Mouse (Mus musculus) embryonic stem cell, embryonic (primary cell): ENCODE measurements at regions not wholly inside any gene's neighbourhood (a gene's known extent, or its start where the extent isn't known, plus 50 kb on each side); places are given as distances from the start of the nearest gene placed in this dataset.

ENCODE experiments used
- CTCF ChIA-PET, 4 experiments: fragments of 300-600 bp in 2 of 4; fragments of 350-600 bp in 2 of 4; sonication (Branson Sonifier 250); formaldehyde crosslinking; loops; one replicate each; lab custom pipeline; 2022; ENCODE audit warnings: inconsistent platforms in 2 of 4; lab: Charles Lee
- POLR2A ChIA-PET, 4 experiments: fragments of 300-600 bp in 2 of 4; fragments of 350-600 bp in 2 of 4; sonication (Branson Sonifier 250); formaldehyde crosslinking; loops; one replicate each; lab custom pipeline; 2022; ENCODE audit warnings: antibody characterized with exemption in 4 of 4, inconsistent platforms in 1 of 4; lab: Charles Lee

DNA sequence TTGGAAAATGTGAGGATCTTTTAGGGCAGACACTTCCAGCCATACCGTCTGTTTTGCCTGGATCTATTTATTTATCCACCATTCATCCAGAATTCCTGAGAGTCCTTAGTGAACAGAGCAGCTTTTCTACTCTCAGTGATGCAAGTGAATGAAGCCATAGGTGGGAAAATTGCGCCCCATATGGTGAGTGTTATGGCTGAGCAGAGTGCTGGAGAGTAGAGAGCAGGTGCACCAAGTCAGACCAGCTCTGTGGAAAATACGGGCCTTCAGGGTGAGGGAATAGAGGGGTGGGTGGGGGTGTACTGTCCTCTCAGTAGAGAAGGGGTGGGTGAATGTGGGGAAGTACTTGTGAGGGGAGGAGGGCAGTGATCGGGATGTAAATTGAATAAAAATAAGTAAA lies 223.0 kb upstream of the 4930550L24Rik start:
- ChIA-PET POLR2A (no interaction called here), CTCF (no interaction called here)

DNA sequence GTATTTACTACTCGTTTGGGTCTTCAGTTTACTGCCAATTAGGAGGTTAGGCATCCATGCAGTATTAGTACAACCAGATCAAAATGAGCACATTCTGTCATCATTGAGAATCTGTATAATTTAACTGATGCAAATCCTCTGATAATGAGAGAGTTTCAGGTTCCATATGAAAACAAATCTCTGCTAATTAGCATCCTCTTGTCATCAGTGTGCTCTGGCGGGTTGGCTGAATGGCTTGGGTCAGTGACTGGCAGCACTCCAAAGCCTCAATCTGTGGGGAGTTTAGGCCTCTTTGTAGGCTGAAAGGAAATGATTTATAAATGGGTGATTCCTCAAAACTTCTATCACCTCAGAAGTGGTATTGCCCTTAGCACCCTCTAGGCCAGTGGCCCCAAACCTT lies 220.2 kb upstream of the 4930550L24Rik start:
- ChIA-PET POLR2A (no interaction called here), CTCF (no interaction called here)

DNA sequence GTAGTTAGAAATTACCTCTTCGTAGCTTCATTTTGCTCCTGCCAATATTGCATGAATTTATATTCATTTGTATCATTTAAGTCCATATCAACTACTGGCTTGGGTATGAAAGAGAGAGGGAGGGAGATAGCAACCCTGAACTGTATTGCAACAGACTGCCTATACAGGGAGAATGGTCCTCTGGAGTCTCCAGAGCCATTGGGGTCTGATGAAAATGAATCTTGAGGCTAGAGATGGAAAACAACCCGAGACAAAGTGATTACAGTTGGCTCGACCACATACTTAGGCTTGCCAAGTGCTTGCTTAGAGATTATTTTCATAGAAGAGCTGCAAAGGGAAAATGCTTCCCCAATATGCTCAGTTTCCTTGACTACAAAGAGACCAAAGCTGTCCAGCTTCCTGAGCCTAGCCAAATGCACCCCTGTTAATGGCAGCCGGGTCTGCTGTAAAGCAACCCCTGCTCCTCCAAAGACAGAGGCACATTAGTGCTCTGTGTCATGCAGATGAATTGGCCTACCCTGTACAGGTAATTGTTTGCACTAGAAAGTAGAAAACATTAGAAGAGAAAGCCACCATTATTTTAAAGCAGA lies 206.9 kb upstream of the 4930550L24Rik start:
- CTCF ChIA-PET: no interaction called here
- POLR2A ChIA-PET: interaction anchor here in 1 of 4 experiments (0.6 kb wide), 1 partner anchor 23 kb away, joined by 4 read pairs; no protein-coding TSS in a partner anchor
